Mouse (Mus musculus): ENCODE measurements around the gene A930017K11Rik. TPM values are rescaled to one million over a fixed set of nuclear protein-coding genes. Genes with fewer than 3 reads are reported as not detected.

Gene A930017K11Rik
- polyA plus RNA-seq, 1 experiment from 2014 or later: 3.9 TPM

- Histone ChIP-seq H3K4me1 (ENCODE audit: control insufficient read depth, insufficient read depth, low read depth, low read length) (peaks cover 14% of the 10 kb centered on the region), H3K27me3 (replicated peaks; ENCODE audit: control insufficient read depth, insufficient read depth, low read length) (peaks cover 34% of the 10 kb centered on the region), H3K4me2 (ENCODE audit: low read length) (peak overlapping the region; percentile 67), H3K27ac (ENCODE audit: low read depth, low read length) (no peak overlapping the region), H3K9me3 (ENCODE audit: control insufficient read depth, low read length) (no peaks in the 10 kb centered on the region), H3K4me3 (ENCODE audit: low read length) (peak overlapping the region; percentile 43), H3K9ac (ENCODE audit: low read depth, low read length) (peak overlapping the region; percentile 46), H3K36me3 (ENCODE audit: control insufficient read depth, insufficient read depth, low read length) (no peaks in the 10 kb centered on the region)
- WGBS: under 1% methylated on average over 33 of the region's 33 CpGs
- ATAC-seq: peak; percentile 40; the same call in 1 of the 2 replicates
These were observed 1.1 kb downstream of the A930017K11Rik start for GRCm38 (mm10) chr17:25951225-25951802.

GRCm38 (mm10) chr17:25950706-25951105, 1.7 kb downstream of the A930017K11Rik start:
- Histone ChIP-seq H3K4me1 (ENCODE audit: control insufficient read depth, insufficient read depth, low read depth, low read length) (peaks cover 14% of the 10 kb centered on the region), H3K9me3 (ENCODE audit: control insufficient read depth, low read length) (no peaks in the 10 kb centered on the region), H3K36me3 (ENCODE audit: control insufficient read depth, insufficient read depth, low read length) (no peaks in the 10 kb centered on the region), H3K4me3 (ENCODE audit: low read length) (peak overlapping the region; percentile 43; the same call in 1 of the 2 replicates), H3K9ac (ENCODE audit: low read depth, low read length) (no peak overlapping the region; the same call in 1 of the 2 replicates), H3K4me2 (ENCODE audit: low read length) (no peak overlapping the region; the same call in 1 of the 2 replicates), H3K27me3 (replicated peaks; ENCODE audit: control insufficient read depth, insufficient read depth, low read length) (peaks cover 34% of the 10 kb centered on the region), H3K27ac (ENCODE audit: low read depth, low read length) (no peak overlapping the region)
- no CpG with 5 or more reads among the region's 3 CpGs for WGBS
- no peak for ATAC-seq

GRCm38 (mm10) chr17:25949981-25950380, 2.4 kb downstream of the A930017K11Rik start:
- H3K27ac ChIP-seq (ENCODE audit: low read depth, low read length): no peak overlapping the region
- H3K4me1 ChIP-seq (ENCODE audit: control insufficient read depth, insufficient read depth, low read depth, low read length): peaks cover 14% of the 10 kb centered on the region
- H3K4me3 ChIP-seq (ENCODE audit: low read length): no peak overlapping the region
- 74% methylated on average over 5 of the region's 5 CpGs for WGBS
- ATAC-seq: no peak
- H3K4me2 ChIP-seq (ENCODE audit: low read length): no peak overlapping the region
- H3K36me3 ChIP-seq (ENCODE audit: control insufficient read depth, insufficient read depth, low read length): no peaks in the 10 kb centered on the region
- H3K9me3 ChIP-seq (ENCODE audit: control insufficient read depth, low read length): no peaks in the 10 kb centered on the region
- peaks cover 34% of the 10 kb centered on the region for H3K27me3 ChIP-seq (replicated peaks; ENCODE audit: control insufficient read depth, insufficient read depth, low read length)
- no peak overlapping the region for H3K9ac ChIP-seq (ENCODE audit: low read depth, low read length)

- WGBS: 77% methylated on average over 8 of the region's 8 CpGs
- ATAC-seq: no peak
- H3K9ac ChIP-seq (ENCODE audit: low read depth, low read length): no peak overlapping the region
- no peak overlapping the region for H3K4me3 ChIP-seq (ENCODE audit: low read length)
- no peak overlapping the region for H3K4me2 ChIP-seq (ENCODE audit: low read length)
- H3K27ac ChIP-seq (ENCODE audit: low read depth, low read length): no peak overlapping the region
- H3K9me3 ChIP-seq (ENCODE audit: control insufficient read depth, low read length): no peaks in the 10 kb centered on the region
- H3K36me3 ChIP-seq (ENCODE audit: control insufficient read depth, insufficient read depth, low read length): no peaks in the 10 kb centered on the region
- H3K4me1 ChIP-seq (ENCODE audit: control insufficient read depth, insufficient read depth, low read depth, low read length): peaks cover 14% of the 10 kb centered on the region
- H3K27me3 ChIP-seq (replicated peaks; ENCODE audit: control insufficient read depth, insufficient read depth, low read length): peaks cover 31% of the 10 kb centered on the region
These were observed 4.3 kb downstream of the A930017K11Rik start for GRCm38 (mm10) chr17:25948051-25948450.

- Histone ChIP-seq H3K4me1 (ENCODE audit: control insufficient read depth, insufficient read depth, low read depth, low read length) (peaks cover 14% of the 10 kb centered on the region), H3K4me2 (ENCODE audit: low read length) (no peak overlapping the region), H3K36me3 (ENCODE audit: control insufficient read depth, insufficient read depth, low read length) (no peaks in the 10 kb centered on the region), H3K9me3 (ENCODE audit: control insufficient read depth, low read length) (no peaks in the 10 kb centered on the region), H3K9ac (ENCODE audit: low read depth, low read length) (no peak overlapping the region), H3K4me3 (ENCODE audit: low read length) (no peak overlapping the region), H3K27ac (ENCODE audit: low read depth, low read length) (no peak overlapping the region), H3K27me3 (replicated peaks; ENCODE audit: control insufficient read depth, insufficient read depth, low read length) (peaks cover 26% of the 10 kb centered on the region)
- 82% methylated on average over 4 of the region's 4 CpGs for WGBS
- ATAC-seq: no peak
These were observed 4.8 kb downstream of the A930017K11Rik start for GRCm38 (mm10) chr17:25947576-25947975.

GRCm38 (mm10) chr17:25946891-25947290, 5.5 kb downstream of the A930017K11Rik start:
- no peak for ATAC-seq
- Histone ChIP-seq H3K4me1 (ENCODE audit: control insufficient read depth, insufficient read depth, low read depth, low read length) (peaks cover 11% of the 10 kb centered on the region), H3K4me2 (ENCODE audit: low read length) (no peak overlapping the region), H3K36me3 (ENCODE audit: control insufficient read depth, insufficient read depth, low read length) (no peaks in the 10 kb centered on the region), H3K9ac (ENCODE audit: low read depth, low read length) (no peak overlapping the region), H3K4me3 (ENCODE audit: low read length) (no peak overlapping the region), H3K27me3 (replicated peaks; ENCODE audit: control insufficient read depth, insufficient read depth, low read length) (peaks cover 19% of the 10 kb centered on the region), H3K27ac (ENCODE audit: low read depth, low read length) (no peak overlapping the region), H3K9me3 (ENCODE audit: control insufficient read depth, low read length) (no peaks in the 10 kb centered on the region)
- WGBS: 88% methylated on average over 8 of the region's 8 CpGs

- Histone ChIP-seq H3K4me2 (ENCODE audit: low read length) (no peak overlapping the region), H3K27ac (ENCODE audit: low read depth, low read length) (no peak overlapping the region), H3K27me3 (replicated peaks; ENCODE audit: control insufficient read depth, insufficient read depth, low read length) (peaks cover 14% of the 10 kb centered on the region), H3K9ac (ENCODE audit: low read depth, low read length) (no peak overlapping the region), H3K36me3 (ENCODE audit: control insufficient read depth, insufficient read depth, low read length) (no peaks in the 10 kb centered on the region), H3K4me1 (ENCODE audit: control insufficient read depth, insufficient read depth, low read depth, low read length) (peaks cover 5% of the 10 kb centered on the region), H3K4me3 (ENCODE audit: low read length) (no peak overlapping the region), H3K9me3 (ENCODE audit: control insufficient read depth, low read length) (no peaks in the 10 kb centered on the region)
- no peak for ATAC-seq
- WGBS: 77% methylated on average over 7 of the region's 7 CpGs
These were observed 6.0 kb downstream of the A930017K11Rik start for GRCm38 (mm10) chr17:25946349-25946748.

- Histone ChIP-seq H3K9ac (ENCODE audit: low read depth, low read length) (no peak overlapping the region), H3K36me3 (ENCODE audit: control insufficient read depth, insufficient read depth, low read length) (no peaks in the 10 kb centered on the region), H3K27ac (ENCODE audit: low read depth, low read length) (no peak overlapping the region), H3K4me3 (ENCODE audit: low read length) (no peak overlapping the region), H3K4me2 (ENCODE audit: low read length) (no peak overlapping the region), H3K27me3 (replicated peaks; ENCODE audit: control insufficient read depth, insufficient read depth, low read length) (peaks cover 6% of the 10 kb centered on the region), H3K9me3 (ENCODE audit: control insufficient read depth, low read length) (no peaks in the 10 kb centered on the region), H3K4me1 (ENCODE audit: control insufficient read depth, insufficient read depth, low read depth, low read length) (peaks cover 5% of the 10 kb centered on the region)
- ATAC-seq: no peak
- WGBS: 47% methylated on average over 9 of the region's 9 CpGs
These were observed 6.7 kb downstream of the A930017K11Rik start for GRCm38 (mm10) chr17:25945517-25946155.

- H3K9me3 ChIP-seq (ENCODE audit: control insufficient read depth, low read length): no peaks in the 10 kb centered on the region
- H3K36me3 ChIP-seq (ENCODE audit: control insufficient read depth, insufficient read depth, low read length): no peaks in the 10 kb centered on the region
- H3K27ac ChIP-seq (ENCODE audit: low read depth, low read length): no peak within 1 kb of the TSS
- no peak for ATAC-seq
- H3K4me2 ChIP-seq (ENCODE audit: low read length): no peak within 1 kb of the TSS
- 54% methylated on average over 6 of the region's 6 CpGs for WGBS
- H3K4me3 ChIP-seq (ENCODE audit: low read length): no peak within 1 kb of the TSS
- peaks cover 10% of the 10 kb centered on the region for H3K4me1 ChIP-seq (ENCODE audit: control insufficient read depth, insufficient read depth, low read depth, low read length)
- no peaks in the 10 kb centered on the region for H3K27me3 ChIP-seq (replicated peaks; ENCODE audit: control insufficient read depth, insufficient read depth, low read length)
- H3K9ac ChIP-seq (ENCODE audit: low read depth, low read length): no peak within 1 kb of the TSS
These were observed 7.8 kb downstream of the A930017K11Rik start, which contains the start of the genes Pigq and Nhlrc4 for GRCm38 (mm10) chr17:25944366-25945163. TSS of gene Pigq (minus strand) at chr17:25944936. TSS of gene Nhlrc4 (minus strand) at chr17:25944961.

All from hindbrain, embryonic 16.5 days (tissue).